Mouse (Mus musculus): ENCODE data around the gene Cbx1. TPM values are rescaled to one million over a fixed set of nuclear protein-coding genes. Genes with fewer than 3 reads are reported as not detected.
A peak's percentile ranks its signal among the peaks of the same experiment; 100 is the strongest.

The Cbx1 gene
- total RNA-seq, 2 experiments from 2014 or later = 37.7 to 60.5 TPM

GRCm38 (mm10) chr11:96813920-96814319 is 25.0 kb downstream of the Cbx1 start:
- ATAC-seq (ENCODE audit: poor library complexity, severe bottlenecking) = no peak

- ATAC-seq (ENCODE audit: poor library complexity, severe bottlenecking) = no peak
Observed at GRCm38 (mm10) chr11:96814443-96814842, 25.5 kb downstream of the Cbx1 start.

GRCm38 (mm10) chr11:96815895-96816294 is 27.0 kb downstream of the Cbx1 start:
- no peak for ATAC-seq (ENCODE audit: poor library complexity, severe bottlenecking)

GRCm38 (mm10) chr11:96816494-96816893 is 27.6 kb downstream of the Cbx1 start:
- no peak for ATAC-seq (ENCODE audit: poor library complexity, severe bottlenecking)

- ATAC-seq (ENCODE audit: poor library complexity, severe bottlenecking) = no peak
Observed at GRCm38 (mm10) chr11:96816979-96817378, 28.1 kb downstream of the Cbx1 start.

- no peak for ATAC-seq (ENCODE audit: poor library complexity, severe bottlenecking)
Observed at GRCm38 (mm10) chr11:96818128-96818710, 29.3 kb downstream of the Cbx1 start.

GRCm38 (mm10) chr11:96821956-96822355 is 33.0 kb downstream of the Cbx1 start:
- no peak for ATAC-seq (ENCODE audit: poor library complexity, severe bottlenecking)

- peak; percentile 17; the same call in 1 of the 2 replicates for ATAC-seq (ENCODE audit: poor library complexity, severe bottlenecking)
Observed at GRCm38 (mm10) chr11:96822675-96823470, 33.9 kb downstream of the Cbx1 start.

GRCm38 (mm10) chr11:96823471-96823837 is 34.5 kb downstream of the Cbx1 start:
- no peak for ATAC-seq (ENCODE audit: poor library complexity, severe bottlenecking)

- ATAC-seq (ENCODE audit: poor library complexity, severe bottlenecking) = peak; percentile 99
Observed at GRCm38 (mm10) chr11:96823880-96824782, 35.2 kb downstream of the Cbx1 start.

- ATAC-seq (ENCODE audit: poor library complexity, severe bottlenecking) = no peak
Observed at GRCm38 (mm10) chr11:96824783-96825495, 36.0 kb downstream of the Cbx1 start.

GRCm38 (mm10) chr11:96826481-96826880 is 37.6 kb downstream of the Cbx1 start:
- ATAC-seq (ENCODE audit: poor library complexity, severe bottlenecking) = no peak

- no peak for ATAC-seq (ENCODE audit: poor library complexity, severe bottlenecking)
Observed at GRCm38 (mm10) chr11:96827062-96827581, 38.2 kb downstream of the Cbx1 start.

GRCm38 (mm10) chr11:96827917-96828316 is 39.0 kb downstream of the Cbx1 start:
- ATAC-seq (ENCODE audit: poor library complexity, severe bottlenecking) = no peak

GRCm38 (mm10) chr11:96828881-96829280 is 40.0 kb downstream of the Cbx1 start:
- ATAC-seq (ENCODE audit: poor library complexity, severe bottlenecking) = no peak

- ATAC-seq (ENCODE audit: poor library complexity, severe bottlenecking) = peak; percentile 69
Observed at GRCm38 (mm10) chr11:96829403-96829812, 40.5 kb downstream of the Cbx1 start.

- ATAC-seq (ENCODE audit: poor library complexity, severe bottlenecking) = peak; percentile 92
Observed at GRCm38 (mm10) chr11:96829813-96830538, 41.0 kb downstream of the Cbx1 start, which contains the start of gene Nfe2l1. Gene Nfe2l1 (minus strand): TSS chr11:96829968.

GRCm38 (mm10) chr11:96830539-96831216 is 41.8 kb downstream of the Cbx1 start:
- ATAC-seq (ENCODE audit: poor library complexity, severe bottlenecking) = no peak

GRCm38 (mm10) chr11:96831516-96831915 is 42.6 kb downstream of the Cbx1 start:
- no peak for ATAC-seq (ENCODE audit: poor library complexity, severe bottlenecking)
